Mouse (Mus musculus) naive thymus-derived CD4-positive, alpha-beta T cell, adult 2 months (primary cell): ENCODE data around the gene Map7d2.
A peak's percentile ranks its signal among the peaks of the same experiment; 100 is the strongest.
"Not testable (repeated sequence)": the region's sequence is repeated elsewhere in the genome, so short reads cannot be mapped to it uniquely, and the experiment has no call there.

Experiments used
- DNase-seq: peaks from one replicate; pipeline ENCODE4 v3.0.0-alpha.2; 2011; ENCODE audit warnings: low read depth

Map7d2 gene

DNA sequence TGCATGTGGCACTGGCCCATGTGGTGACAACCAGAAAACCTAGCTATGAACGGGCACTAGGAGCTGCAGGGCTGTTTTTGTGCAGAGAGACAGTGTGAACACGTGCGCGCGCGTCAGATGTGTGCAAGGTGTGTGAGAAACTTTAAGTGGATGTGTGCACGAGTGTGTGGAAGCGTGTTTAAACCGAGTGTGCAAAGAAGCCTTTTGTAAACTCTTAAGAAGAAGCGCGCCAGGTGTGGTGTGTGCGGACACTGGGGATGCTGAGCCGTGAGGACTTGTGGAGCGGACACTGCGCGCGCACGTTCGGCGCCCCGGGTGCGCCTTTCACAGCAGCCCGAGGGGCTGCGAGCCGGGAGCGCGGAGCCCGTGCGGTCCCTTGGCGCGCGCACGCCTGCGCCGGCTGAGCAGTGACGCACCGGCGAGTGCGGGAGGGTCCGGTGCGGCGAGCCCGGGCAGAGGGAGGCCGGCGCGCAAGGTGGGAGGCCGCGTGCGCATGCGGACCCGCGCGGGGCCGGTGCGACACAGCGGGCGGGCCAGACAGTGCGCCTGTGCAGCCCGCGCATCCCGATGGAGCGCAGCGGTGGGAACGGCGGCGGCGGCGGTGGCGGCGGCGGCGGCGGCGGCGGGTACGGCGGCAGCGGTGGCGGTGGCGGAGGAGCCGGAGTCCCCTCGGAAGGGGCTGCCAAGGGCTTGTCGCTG lies at the start of gene Map7d2:
Map7d2 (plus strand) TSS at position 443 of the 699 bp plus-strand sequence.
- peak; percentile 8 for DNase-seq

DNA sequence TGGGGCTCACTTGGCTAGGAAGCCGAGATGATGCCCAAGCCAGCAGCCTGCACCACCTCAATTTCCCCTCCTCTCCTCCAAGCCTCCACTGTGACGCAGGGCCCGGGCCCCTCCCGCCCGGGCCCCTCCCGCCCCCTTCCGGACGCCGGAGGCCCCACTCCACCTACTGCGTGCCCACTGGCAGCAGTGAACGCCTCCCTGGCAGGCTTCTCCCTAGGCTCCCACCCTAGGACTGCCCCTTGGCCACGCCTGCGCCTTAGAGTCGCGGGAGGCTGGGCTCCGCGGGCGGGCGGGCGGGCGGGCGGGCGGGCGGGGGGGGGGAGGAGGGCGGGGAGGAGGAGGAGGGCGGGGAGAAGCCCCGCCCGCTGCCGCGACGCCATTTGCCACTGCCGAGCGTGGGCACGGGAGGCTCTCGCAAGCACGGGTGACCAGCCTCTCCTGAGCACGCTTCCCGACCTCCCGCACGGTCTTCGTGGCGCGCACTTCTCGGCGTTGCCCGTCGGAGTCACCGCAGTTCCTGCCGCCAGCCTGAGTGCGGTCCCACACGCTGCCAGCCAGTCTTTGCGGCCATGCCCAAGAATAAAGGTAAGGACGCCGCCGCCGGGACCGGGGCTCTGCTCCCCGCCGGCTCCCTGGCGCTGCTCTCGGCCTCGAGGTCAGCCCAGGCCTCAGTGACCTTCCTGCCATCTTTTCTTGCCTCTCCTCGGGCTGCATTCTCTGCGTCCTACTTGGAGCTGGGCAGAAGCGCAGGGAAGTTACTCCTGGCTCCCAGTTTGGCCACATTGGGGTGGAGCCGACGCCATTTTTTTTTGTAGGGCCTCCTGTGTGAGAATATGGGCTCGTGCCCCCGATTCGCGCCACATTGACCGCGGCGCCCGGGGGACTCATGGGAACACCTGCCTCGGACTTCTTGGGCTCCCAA lies 42.3 kb upstream of the Map7d2 start, which contains the start of gene Eif1ax:
Eif1ax (plus strand) TSS at position 348 of the 922 bp plus-strand sequence.
- DNase-seq, result peak; percentile 89

DNA sequence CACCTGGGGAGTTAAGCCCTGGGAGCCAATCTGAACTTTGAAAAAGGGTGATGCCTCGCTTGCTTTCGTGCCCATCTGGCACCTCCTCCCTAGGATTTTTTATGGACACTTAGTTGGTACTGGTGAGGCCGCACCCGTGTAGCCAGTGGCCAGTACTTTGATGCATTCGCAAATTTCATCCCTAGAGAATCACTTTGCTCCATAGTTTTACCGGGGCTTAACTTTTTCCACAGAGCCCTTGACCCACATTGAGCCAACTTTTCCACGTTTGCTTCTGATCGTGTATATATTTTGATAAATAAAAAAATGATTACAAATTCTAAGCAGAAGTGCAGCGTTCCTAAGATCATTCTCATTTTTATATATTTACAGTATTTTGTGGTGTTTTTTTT lies 41.6 kb upstream of the Map7d2 start:
- no peak for DNase-seq

DNA sequence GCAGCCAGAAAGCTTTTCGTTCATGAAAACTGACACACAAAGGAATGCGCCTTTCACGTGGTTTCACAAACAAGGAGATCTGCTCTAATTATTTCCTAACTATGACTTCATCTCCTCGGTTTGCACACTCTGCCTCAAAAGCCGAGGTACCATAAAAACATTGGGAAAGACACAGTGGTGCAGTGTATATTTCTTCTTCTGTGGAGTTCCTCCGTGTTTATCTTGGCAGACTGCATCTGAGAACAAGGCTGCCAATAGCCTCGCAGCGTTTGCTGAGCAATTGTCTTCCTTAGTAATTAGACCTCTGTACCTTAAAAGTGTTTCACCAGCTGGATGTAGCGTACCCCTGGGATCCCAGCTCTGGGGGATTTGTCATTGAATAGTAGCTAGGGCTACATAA lies 27.3 kb upstream of the Map7d2 start:
- DNase-seq, result no peak

DNA sequence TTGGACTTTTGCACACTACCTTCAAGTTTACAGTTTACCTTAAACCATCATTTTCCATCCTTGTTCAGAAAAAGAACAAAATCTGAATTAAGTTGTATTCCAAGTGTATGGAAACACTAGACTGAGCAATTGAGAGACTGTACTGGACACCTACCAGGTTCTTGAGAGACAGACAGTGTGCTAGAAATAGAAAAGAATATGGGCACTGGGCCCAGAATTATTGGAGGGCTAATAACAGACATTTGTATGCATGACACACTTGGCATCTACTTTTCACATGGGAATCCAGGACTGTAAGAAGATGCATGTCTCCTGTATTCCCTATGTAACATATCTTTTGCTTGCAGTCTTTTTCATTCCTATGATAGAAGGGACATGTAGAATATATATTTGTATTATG lies 25.4 kb upstream of the Map7d2 start:
- DNase-seq, result no peak

DNA sequence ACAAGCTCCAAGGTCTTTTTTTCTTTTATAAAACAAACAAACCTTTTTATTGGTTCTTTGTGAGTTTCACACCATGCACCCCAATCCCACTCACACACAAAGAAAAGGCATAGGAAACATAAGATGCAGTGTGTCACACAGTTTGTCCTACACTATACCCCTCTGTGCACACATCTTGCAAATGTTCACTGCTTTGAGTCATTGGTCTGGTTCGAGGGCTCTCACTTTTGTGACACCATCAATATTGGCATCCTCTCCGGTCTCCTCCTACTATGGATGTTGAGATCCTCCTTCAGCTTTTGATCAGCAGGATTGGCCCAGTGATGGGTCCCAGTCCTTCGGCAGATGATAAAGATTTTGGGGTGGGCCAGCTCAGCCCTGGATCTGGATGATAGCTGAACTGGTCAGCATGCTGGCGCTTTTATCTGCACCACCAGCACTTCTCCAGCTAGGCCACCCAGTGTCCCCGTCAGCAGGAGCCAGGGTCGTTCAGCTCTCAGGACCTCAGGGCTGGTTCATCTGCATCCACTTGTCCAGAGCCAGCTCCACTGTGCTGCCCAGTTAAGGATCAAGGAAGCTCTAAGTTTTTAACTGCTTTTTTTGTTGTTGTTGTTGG lies 23.9 kb upstream of the Map7d2 start:
- no peak for DNase-seq

DNA sequence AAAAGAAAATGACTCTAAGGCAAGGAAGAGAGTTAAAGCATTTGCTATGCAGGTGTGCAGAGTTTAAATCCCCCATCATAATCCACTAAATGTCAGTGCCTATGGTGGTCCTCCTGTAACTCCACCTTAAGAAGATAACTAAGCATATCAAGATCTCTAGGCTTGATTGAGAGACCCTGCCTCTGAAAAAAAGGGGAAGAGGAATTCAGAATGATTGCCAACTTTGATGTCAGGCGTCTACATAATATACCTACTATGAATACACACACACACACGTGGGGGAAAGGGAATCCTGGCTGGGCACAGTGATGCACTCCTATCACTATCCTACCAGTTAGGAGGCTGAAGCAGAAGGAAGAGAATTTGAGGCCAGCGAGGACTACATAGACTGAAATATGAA lies 23.1 kb upstream of the Map7d2 start:
- DNase-seq, result no peak

DNA sequence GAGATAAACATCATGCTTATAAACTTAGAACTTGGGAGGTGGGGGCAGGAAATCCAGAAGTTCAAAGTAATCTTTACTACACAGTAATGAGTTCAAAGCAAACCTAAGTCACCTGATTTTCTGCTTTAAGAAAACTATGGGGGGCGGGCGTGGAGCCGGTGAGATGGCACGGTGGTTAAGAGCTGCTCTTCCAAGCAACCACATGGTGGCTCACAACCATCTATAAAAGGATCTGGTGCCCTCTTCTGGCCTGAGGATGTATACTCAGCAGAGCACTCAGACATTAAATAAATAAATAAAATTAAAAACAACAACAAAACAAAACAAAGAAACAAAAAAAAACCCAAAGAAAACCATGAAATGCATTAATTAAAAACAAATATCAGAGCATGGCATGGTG lies 5.1 kb upstream of the Map7d2 start:
- DNase-seq, result peak; percentile 63

DNA sequence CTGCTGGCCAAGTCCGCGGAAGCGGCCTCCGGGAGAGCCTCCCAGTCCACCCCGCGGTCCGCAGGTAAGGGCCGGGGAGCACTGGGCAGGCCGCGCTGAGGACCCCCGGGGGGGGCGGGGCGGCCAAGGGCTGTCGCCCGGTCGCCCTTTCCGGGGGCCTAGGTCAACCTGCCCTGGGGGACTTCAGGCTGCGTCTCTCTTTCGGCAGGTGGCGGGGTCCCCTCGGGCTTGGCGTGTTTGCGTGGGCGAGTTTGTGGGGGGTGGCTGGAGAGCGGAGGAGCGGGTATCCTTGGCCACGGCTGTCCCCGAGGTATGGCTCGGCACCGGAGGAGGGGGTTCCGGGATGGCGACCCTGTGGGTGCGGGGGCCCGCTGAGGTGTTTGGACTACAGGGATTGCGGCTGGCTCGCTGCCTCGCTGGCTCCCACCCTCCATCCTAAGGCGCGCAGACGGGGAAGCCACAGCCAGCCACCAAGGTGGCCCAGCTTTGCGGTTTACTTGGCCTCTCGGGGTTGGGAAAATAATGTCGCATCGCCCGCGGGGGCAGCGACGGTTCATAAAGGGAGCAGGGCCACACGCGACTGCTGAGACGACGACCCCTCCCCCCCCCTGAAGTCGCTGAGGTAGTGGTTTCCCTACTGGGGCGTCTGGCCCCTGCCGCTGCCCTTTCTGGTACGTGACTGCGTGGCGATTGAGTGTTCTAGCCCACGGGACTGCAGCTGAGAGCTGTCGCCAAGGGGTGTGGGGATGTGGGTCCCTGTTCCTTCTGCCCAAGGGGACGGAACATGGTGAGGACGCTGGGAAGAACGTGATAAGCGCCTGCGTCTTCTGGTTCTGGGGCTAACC lies 679 bp downstream of the Map7d2 start:
- DNase-seq, result peak; percentile 8

DNA sequence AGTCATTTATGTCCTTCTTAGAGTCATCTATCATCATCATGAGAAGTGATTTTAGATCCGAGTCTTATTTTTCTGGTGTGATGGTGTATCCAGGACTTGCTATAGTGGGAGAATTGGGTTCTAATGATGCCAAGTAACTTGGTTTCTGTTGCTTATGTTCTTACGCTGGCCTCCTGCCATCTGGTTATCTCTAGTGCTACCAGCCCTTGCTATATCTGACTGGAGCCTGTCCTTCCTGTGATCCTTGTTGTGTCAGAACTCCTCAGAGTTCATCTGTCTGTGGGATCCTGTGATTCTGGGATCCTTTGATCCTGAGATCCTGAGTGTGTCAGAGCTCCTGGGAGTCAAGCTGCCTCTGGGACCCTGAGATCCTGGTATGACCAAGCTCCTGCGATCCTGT lies 16.1 kb downstream of the Map7d2 start:
- DNase-seq, result not testable (repeated sequence)

DNA sequence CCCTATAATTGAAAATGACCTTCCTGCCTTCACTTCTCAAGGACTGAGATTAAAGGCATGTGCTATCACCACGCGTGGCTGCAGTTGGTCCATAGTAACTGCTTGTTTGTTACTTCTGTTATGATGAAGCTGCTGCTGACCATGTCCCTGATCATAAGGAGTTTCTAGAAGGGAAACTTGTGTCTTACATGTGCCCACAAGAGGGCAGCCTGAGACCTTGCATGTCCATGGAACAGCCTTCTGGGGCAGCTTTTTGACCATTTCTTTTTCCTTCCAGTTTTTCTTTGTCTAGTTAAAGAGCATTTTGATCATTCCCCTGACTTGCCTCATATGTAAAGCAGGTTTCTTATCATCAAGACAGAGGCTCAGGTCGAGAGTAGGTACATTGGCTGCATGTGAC lies 27.8 kb downstream of the Map7d2 start:
- peak; percentile 19 for DNase-seq

DNA sequence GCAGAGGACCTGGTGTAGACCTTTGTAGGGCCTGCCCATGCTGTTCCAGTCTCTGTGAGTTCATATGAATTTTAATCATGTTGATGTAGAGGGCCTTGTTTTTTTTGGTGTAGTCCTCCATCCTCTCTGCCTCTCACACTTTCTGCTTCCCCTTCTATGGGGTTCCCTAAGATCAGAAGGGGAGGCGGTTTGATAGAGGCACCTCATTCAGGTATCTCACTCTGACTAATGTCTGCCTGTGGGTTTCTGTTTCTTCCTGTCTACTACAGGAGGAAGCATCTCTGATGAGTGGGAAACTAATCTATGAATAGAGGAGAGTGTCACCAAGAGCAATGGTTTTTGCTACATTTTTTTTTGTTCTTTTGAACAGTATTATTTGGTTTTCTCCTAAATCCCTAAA lies 32.8 kb downstream of the Map7d2 start:
- DNase-seq, result no peak

DNA sequence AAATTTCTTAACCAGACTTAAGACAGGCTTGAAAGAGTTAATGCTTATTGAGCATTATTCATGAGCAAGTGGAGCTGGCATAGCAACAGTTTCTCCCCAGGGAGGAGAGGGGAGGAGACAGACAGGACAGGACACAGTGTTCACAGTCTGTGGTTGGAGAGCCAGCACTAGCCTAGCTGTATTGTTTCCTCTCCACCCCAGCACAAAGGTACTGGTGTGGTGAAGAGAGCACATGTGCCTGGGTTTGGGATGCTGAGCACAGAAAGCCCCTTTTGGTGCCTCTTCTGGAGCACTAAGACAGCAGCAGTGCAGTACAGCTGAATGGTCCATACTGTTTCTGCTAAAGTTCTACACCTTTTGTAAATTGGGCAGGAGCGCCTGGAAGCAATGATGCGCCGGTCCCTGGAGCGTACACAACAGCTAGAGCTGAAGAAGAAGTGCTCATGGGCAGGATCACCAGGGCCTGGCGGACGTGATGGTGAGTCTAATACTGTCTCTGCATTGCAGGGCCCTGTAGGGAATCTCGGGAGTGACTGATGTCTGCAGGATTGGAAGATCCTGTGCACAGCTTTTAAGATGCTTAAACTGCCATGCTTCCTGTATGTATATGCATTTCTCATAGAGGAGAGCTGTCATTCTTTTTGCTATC lies 44.8 kb downstream of the Map7d2 start:
- DNase-seq, result no peak

DNA sequence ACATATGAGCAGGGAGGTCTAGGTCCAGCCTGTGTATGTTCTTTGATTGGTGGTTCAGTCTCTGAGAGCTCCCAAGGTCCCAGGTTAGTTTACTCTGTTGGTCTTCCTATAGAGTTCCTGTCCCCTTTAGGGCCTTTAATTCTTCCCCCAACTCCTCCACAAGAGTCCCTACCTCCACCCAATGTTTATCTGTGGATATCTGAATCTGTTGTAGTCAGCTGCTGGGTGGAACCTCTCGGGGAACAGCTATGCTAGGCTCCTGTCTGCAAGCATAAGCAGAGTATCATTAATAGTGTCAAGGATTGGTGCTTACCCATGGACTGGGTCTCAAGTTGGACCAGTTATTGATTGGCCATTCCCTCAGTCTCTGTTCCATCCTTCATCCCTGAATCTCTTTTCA lies 60.4 kb downstream of the Map7d2 start:
- DNase-seq, result no peak

DNA sequence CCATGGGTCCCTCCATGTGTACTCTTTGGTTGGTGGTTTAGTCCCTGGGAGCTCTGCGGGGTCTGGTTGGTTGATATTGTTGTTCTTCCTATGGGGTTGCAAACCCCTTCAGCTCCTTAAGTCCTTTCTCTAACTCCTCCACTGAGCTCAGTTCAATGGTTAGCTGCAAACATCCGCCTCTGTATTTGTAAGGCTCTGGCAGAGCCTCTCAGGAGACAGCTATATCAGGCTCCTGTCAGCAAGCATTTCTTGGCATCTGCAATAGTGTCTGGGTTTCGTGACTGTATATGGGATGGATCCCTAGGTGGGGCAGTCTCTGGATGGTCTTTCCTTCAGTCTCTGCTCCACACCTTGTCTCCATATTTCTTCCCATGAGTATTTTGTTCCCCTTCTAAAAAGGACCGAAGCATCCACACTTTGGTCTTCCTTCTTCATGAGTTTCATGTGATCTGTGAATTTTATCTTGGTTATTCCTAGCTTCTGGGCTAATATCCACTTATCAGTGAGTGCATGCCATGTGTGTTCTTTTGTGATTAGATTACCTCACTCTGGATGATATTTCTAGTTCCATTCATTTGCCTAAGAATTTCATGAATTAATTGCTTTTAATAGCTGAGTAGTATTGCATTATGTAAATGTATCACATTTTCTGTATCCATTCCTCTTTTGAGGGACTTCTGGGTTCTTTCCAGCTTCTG lies 64.0 kb downstream of the Map7d2 start:
- DNase-seq, result not testable (repeated sequence)

DNA sequence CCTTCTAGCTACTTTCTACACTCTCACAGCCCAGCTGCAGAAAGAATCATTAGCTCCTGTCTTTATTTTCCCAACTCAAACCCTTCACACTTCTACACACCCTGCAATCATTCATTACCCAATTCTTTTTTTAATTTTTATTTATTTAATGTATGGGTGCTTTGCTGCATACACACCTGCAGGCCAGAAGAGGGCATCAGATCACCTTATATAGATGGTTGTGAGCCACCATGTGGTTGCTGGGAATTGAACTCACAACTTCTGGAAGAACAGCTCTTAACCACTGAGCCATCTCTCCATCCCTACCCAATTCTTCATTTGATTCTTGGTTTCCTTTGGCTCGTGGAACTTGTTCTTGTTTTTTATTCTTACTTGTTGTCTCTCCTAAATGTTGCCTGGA lies 69.9 kb downstream of the Map7d2 start:
- DNase-seq, result peak; percentile 14

DNA sequence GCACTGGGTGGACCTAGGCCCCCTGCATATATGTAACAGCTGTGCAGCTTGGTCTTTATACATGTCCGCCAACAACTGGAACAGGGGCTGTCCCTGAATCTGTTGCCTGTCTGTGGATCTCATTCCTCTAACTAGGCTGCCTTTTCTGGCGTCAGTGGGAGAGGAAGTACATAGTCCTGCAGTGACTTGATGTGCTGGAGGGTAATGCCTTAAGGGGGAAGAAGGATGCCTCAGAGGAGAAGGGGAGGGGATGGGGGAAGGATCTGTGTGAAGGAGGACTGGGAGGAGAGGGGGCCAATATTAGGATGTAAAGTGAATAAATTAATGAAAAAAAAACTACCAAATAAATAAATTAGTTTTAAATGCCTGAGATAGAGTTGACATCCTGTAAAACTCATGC lies 88.8 kb downstream of the Map7d2 start:
- no peak for DNase-seq

DNA sequence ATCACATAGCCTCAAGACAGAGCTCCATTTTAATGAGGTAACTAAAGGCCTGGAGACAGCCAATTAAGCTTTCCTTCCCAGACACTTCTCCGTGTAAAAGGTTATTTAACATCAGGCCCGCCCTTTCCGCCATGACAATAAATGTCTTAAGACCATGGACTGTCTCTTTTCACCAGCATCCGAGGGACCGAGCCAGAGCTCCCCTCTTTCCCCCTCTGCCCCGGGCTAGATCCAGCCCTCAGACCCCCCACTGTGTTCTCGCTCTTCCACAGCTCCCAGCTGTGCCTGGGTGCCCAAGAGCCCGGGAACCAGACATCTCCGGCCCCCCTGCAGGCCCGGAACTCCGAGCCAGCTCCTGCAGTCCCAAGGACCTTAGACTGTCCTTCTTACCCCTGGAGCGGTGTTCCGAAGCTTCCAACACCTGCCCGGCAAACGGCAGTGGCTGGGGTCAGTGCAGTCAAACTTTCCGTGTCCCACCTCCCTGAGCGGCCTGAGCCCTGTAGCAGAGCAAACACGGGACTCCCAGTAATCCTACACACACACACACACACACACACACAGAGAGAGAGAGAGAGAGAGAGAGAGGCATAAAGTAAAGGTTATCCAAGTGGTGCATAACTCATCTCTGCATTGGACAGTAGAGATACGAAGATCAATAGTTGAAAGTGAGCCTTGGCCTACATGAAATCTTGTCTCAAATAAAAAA lies 94.1 kb downstream of the Map7d2 start:
- no peak for DNase-seq

DNA sequence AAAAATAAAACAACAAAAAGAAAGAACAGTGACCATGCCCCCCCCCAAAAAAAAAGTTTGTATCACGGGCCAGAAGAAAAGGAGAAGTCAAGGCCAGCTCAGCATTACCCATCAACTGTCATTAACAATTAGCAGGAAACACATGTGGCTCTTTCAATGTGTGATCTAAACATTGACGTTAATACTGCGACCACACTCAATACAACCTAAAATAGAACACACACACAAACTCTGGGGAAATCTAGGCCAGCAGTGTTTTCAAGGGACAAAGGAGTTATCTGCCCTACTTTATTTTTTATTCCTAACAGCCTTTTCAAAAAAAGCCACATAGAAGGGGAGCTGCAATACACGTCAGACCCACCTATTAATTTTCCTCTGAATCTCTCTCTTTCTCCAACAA lies 94.7 kb downstream of the Map7d2 start:
- DNase-seq, result no peak
